Mouse (Mus musculus) Muller cell, postnatal 12 days (primary cell): ENCODE measurements around the gene Gm6268.

Source experiments
- DNase-seq: peaks from one replicate; pipeline ENCODE4 v3.0.0-alpha.2; 2015; ENCODE audit errors: inconsistent ontology term

Gm6268 gene

DNA sequence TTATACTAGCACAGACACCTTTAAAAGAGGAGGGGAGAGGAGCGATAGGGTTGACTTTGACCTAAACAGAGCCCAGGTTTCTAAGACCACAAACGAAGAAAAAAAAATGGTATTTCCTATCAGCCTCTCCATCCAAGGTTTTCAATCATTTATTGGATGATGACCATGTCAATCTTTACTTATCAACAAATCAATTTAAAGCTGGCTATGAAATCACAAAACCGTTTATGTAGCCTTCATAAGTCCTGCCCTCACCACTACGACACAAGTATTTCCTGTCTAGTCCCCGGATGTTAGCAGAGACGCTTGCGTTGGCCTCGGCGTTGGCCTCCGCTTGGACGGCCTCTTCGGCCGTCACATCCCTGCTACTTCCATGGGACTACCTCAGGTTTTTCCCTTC is at the start of gene Gm6268:
Gene Gm6268 (plus strand): TSS at position 301 of the 400 bp plus-strand sequence.
- DNase-seq, result no peak

GRCm38 (mm10) chrX:36352446-36352845 is 48.6 kb upstream of the Gm6268 start:
- peak; percentile 2 for DNase-seq

GRCm38 (mm10) chrX:36385340-36385739 is 15.7 kb upstream of the Gm6268 start:
- DNase-seq, result peak; percentile 11

GRCm38 (mm10) chrX:36389971-36390370 is 11.1 kb upstream of the Gm6268 start:
- DNase-seq, result peak; percentile 49

GRCm38 (mm10) chrX:36390503-36390902 is 10.6 kb upstream of the Gm6268 start:
- no peak for DNase-seq

GRCm38 (mm10) chrX:36392672-36393071 is 8.4 kb upstream of the Gm6268 start:
- no peak for DNase-seq

GRCm38 (mm10) chrX:36393279-36393678 is 7.8 kb upstream of the Gm6268 start:
- DNase-seq, result peak; percentile 7

DNA sequence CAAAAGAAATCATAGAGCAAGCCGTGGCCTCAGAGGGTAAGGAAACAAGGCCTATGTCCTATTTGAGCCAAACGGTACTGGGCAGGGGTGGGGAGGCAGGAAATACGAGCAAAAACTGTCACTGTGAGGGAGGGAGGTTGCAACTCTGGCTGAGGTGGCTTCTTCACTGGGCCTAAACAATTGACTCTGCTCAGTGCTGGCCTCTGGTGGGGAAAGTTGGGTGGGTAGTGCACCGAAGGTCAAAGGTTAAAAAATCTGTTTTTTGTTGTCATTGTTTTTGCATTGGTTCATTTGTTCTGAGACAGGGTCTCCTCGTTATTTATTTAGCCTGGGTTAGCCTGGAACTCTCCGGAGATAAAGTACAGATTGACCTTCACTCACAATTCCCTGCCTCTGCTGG is 1.2 kb downstream of the Gm6268 start:
- no peak for DNase-seq

GRCm38 (mm10) chrX:36419153-36419552 is 18.1 kb downstream of the Gm6268 start:
- no peak for DNase-seq

- no peak for DNase-seq
These were observed 33.9 kb downstream of the Gm6268 start for GRCm38 (mm10) chrX:36434993-36435392.

- DNase-seq, result no peak
These were observed 36.9 kb downstream of the Gm6268 start for GRCm38 (mm10) chrX:36437932-36438331.
